Mouse (Mus musculus) CH12.LX (cell line): Measurements from ENCODE around the gene Cgrrf1. TPM values are rescaled to one million over a fixed set of nuclear protein-coding genes. Genes with fewer than 3 reads are reported as not detected.

Source experiments
- DNase-seq: peaks from one replicate; pipeline ENCODE4 v3.0.0-alpha.2; 2013; ENCODE audit errors: extremely low read depth
- H3K27ac ChIP-seq: 2 replicates; pipeline ENCODE4 v1.5.1; 2012; ENCODE audit warnings: low read depth, mild to moderate bottlenecking, control low read depth, moderate library complexity; ENCODE audit not compliant: insufficient read depth
- H3K27me3 ChIP-seq: replicated peaks from 2 replicates; pipeline ENCODE3; 2012; ENCODE audit warnings: inconsistent platforms
- H3K36me3 ChIP-seq, 2 experiments: replicated peaks in 1 of 2; 2 replicates each; pipeline versions ENCODE3 to v1.6.1; 2012; ENCODE audit warnings: inconsistent platforms in 1 of 2, low read length in 1 of 2, mild to moderate bottlenecking in 1 of 2, mixed read lengths in 1 of 2, moderate library complexity in 1 of 2; ENCODE audit not compliant: control insufficient read depth in 1 of 2, insufficient read depth in 1 of 2
- H3K4me1 ChIP-seq, 2 experiments: 2 replicates each; pipeline ENCODE4 v1.6.1; 2012; ENCODE audit warnings: inconsistent platforms in 1 of 2, moderate library complexity in 1 of 2; ENCODE audit not compliant: insufficient read depth in 2 of 2, control insufficient read depth in 1 of 2
- H3K4me2 ChIP-seq: 2 replicates; pipeline ENCODE4 v1.6.1; 2012; ENCODE audit warnings: low read depth, mild to moderate bottlenecking, control low read depth; ENCODE audit not compliant: poor library complexity, insufficient read depth, severe bottlenecking
- H3K4me3 ChIP-seq, 3 experiments: fragments of 150-350 bp in 1 of 3; sonication (generic) in 1 of 3; replicated peaks in 1 of 3; 2 replicates each; pipeline versions ENCODE3 to v1.5.1; 2011 to 2012; ENCODE audit warnings: low read depth in 2 of 3, low read length in 2 of 3, mild to moderate bottlenecking in 2 of 3, moderate library complexity in 2 of 3, control low read depth in 1 of 3, improper control_type of control experiment in 1 of 3, inconsistent platforms in 1 of 3, mixed read lengths in 1 of 3; ENCODE audit not compliant: poor library complexity in 1 of 3
- H3K79me2 ChIP-seq: replicated peaks from 2 replicates; pipeline ENCODE4 v1.6.1; 2012; ENCODE audit warnings: mild to moderate bottlenecking, moderate library complexity; ENCODE audit not compliant: control insufficient read depth, poor library complexity, insufficient read depth, severe bottlenecking; ENCODE audit errors: extremely low read depth
- H3K9ac ChIP-seq: 2 replicates; pipeline ENCODE4 v1.6.1; 2012; ENCODE audit warnings: low read depth, mild to moderate bottlenecking, control low read depth, moderate library complexity; ENCODE audit not compliant: insufficient read depth
- H3K9me3 ChIP-seq: replicated peaks from 2 replicates; pipeline ENCODE3; 2012; ENCODE audit warnings: low read length, inconsistent platforms, mixed read lengths
- CHD2 ChIP-seq: IDR thresholded peaks from 2 replicates; pipeline ENCODE4 v1.6.1; 2011; ENCODE audit warnings: low read length, improper control_type of control experiment
- E2F4 ChIP-seq: IDR thresholded peaks from 2 replicates; pipeline ENCODE4 v1.6.1; 2011; ENCODE audit warnings: low read depth, low read length, improper control_type of control experiment; ENCODE audit not compliant: insufficient replicate concordance
- ELF1 ChIP-seq: IDR thresholded peaks from 2 replicates; pipeline ENCODE4 v1.6.1; 2014; ENCODE audit warnings: low read depth, mild to moderate bottlenecking, inconsistent platforms, low read length, improper control_type of control experiment
- EP300 ChIP-seq: IDR thresholded peaks from 2 replicates; pipeline ENCODE4 v1.6.1; 2011; ENCODE audit warnings: low read length, improper control_type of control experiment
- ETS1 ChIP-seq: conservative IDR thresholded peaks from 2 replicates; pipeline ENCODE4 v1.6.1; 2012; ENCODE audit warnings: low read depth, mild to moderate bottlenecking, inconsistent platforms, low read length, improper control_type of control experiment, moderate library complexity
- GABPA ChIP-seq: IDR thresholded peaks from 2 replicates; pipeline ENCODE4 v1.6.1; 2012; ENCODE audit warnings: low read depth, low read length, improper control_type of control experiment, inconsistent platforms; ENCODE audit not compliant: insufficient replicate concordance
- HCFC1 ChIP-seq: IDR thresholded peaks from 2 replicates; pipeline ENCODE4 v1.6.1; 2012; ENCODE audit warnings: low read depth, mild to moderate bottlenecking, inconsistent platforms, low read length, improper control_type of control experiment
- JUN ChIP-seq: IDR thresholded peaks from 2 replicates; pipeline ENCODE4 v1.6.1; 2011; ENCODE audit warnings: low read depth, mild to moderate bottlenecking, low read length, improper control_type of control experiment, moderate library complexity; ENCODE audit not compliant: insufficient read depth
- KAT2A ChIP-seq: IDR thresholded peaks from 2 replicates; pipeline ENCODE4 v1.6.1; 2012; ENCODE audit warnings: low read length, improper control_type of control experiment, inconsistent platforms; ENCODE audit not compliant: insufficient replicate concordance
- MAFK ChIP-seq: IDR thresholded peaks from 2 replicates; pipeline ENCODE4 v1.6.1; 2011; ENCODE audit warnings: low read length, improper control_type of control experiment; ENCODE audit not compliant: insufficient replicate concordance
- MAX ChIP-seq: IDR thresholded peaks from 2 replicates; pipeline ENCODE4 v1.6.1; 2011; ENCODE audit warnings: low read length, improper control_type of control experiment
- MAZ ChIP-seq: IDR thresholded peaks from 2 replicates; pipeline ENCODE4 v1.6.1; 2012; ENCODE audit warnings: low read depth, mild to moderate bottlenecking, inconsistent platforms, low read length, improper control_type of control experiment, moderate library complexity
- MEF2A ChIP-seq: IDR thresholded peaks from 2 replicates; pipeline ENCODE4 v1.6.1; 2014; ENCODE audit warnings: low read depth, mild to moderate bottlenecking, inconsistent platforms, low read length, improper control_type of control experiment, borderline replicate concordance
- NELFE ChIP-seq: IDR thresholded peaks from 2 replicates; pipeline ENCODE4 v1.6.1; 2011; ENCODE audit warnings: low read depth, low read length, improper control_type of control experiment
- PAX5 ChIP-seq: IDR thresholded peaks from 2 replicates; pipeline ENCODE4 v1.6.1; 2012; ENCODE audit warnings: low read length, inconsistent platforms, mixed read lengths
- POLR2AphosphoS2 ChIP-seq: IDR thresholded peaks from 2 replicates; pipeline ENCODE4 v1.6.1; 2011; ENCODE audit warnings: low read depth, low read length, improper control_type of control experiment
- SIN3A ChIP-seq: IDR thresholded peaks from 2 replicates; pipeline ENCODE4 v1.6.1; 2012; ENCODE audit warnings: low read length, improper control_type of control experiment, inconsistent platforms
- SMC3 ChIP-seq: IDR thresholded peaks from 2 replicates; pipeline ENCODE4 v1.6.1; 2011; ENCODE audit warnings: low read depth, low read length, improper control_type of control experiment
- TBP ChIP-seq: conservative IDR thresholded peaks from 2 replicates; pipeline ENCODE4 v1.6.1; 2011; ENCODE audit warnings: low read depth, low read length, improper control_type of control experiment
- TCF12 ChIP-seq: IDR thresholded peaks from 2 replicates; pipeline ENCODE4 v1.6.1; 2014; ENCODE audit warnings: low read depth, mild to moderate bottlenecking, inconsistent platforms, low read length, improper control_type of control experiment
- UBTF ChIP-seq: IDR thresholded peaks from 2 replicates; pipeline ENCODE4 v1.6.1; 2012; ENCODE audit warnings: low read depth, mild to moderate bottlenecking, inconsistent platforms, low read length, improper control_type of control experiment, moderate library complexity
- USF1 ChIP-seq: IDR thresholded peaks from 2 replicates; pipeline ENCODE4 v1.6.1; 2014; ENCODE audit warnings: low read depth, mild to moderate bottlenecking, inconsistent platforms, low read length, improper control_type of control experiment
- ZC3H11A ChIP-seq: IDR thresholded peaks from 2 replicates; pipeline ENCODE4 v1.6.1; 2012; ENCODE audit warnings: low read depth, mild to moderate bottlenecking, inconsistent platforms, low read length, improper control_type of control experiment
- ZMIZ1 ChIP-seq: IDR thresholded peaks from 2 replicates; pipeline ENCODE4 v1.6.1; 2012; ENCODE audit warnings: low read depth, mild to moderate bottlenecking, inconsistent platforms, low read length, improper control_type of control experiment
- ZNF384 ChIP-seq: IDR thresholded peaks from 2 replicates; pipeline ENCODE4 v1.6.1; 2012; ENCODE audit warnings: low read depth, low read length, improper control_type of control experiment, inconsistent platforms
- dilution Hi-C: fragments of 300-500 bp; cut with MboI; formaldehyde crosslinking; loops from 2 replicates; pipeline ENCODE4 v1.14.3; 2020; ENCODE audit warnings: low sequenced_read_pairs; ENCODE audit not compliant: extremely low pct_unique_long_range_greater_than_20kb, extremely low pct_ligation_motif_present
- in situ Hi-C: fragments of 300-500 bp; cut with MboI; formaldehyde crosslinking; loops from 3 replicates; pipeline ENCODE4 v1.14.3; 2019; ENCODE audit warnings: low sequenced_read_pairs, low pct_ligation_motif_present, low pct_unique_long_range_greater_than_20kb, mixed read lengths
- polyA plus RNA-seq: library from polyadenylated mRNA; unstranded; fragments of >175 nt; gene quantifications from 2 replicates; pipeline ENCODE4 v1.2.1, GENCODE M21; 2012; ENCODE audit warnings: low read depth; ENCODE audit not compliant: insufficient read length
- total RNA-seq, 2 experiments: library from RNA; depleted of rRNA; stranded (reverse); fragments of 300-350 nt in 1 of 2; fragments of >200 nt in 1 of 2; gene quantifications; 2 replicates each; pipeline ENCODE4 v1.2.3; 2012 to 2014

The Cgrrf1 gene
- total and polyA plus RNA-seq, 3 experiments, result 9.6 to 17.1 (median 13.1) TPM

DNA sequence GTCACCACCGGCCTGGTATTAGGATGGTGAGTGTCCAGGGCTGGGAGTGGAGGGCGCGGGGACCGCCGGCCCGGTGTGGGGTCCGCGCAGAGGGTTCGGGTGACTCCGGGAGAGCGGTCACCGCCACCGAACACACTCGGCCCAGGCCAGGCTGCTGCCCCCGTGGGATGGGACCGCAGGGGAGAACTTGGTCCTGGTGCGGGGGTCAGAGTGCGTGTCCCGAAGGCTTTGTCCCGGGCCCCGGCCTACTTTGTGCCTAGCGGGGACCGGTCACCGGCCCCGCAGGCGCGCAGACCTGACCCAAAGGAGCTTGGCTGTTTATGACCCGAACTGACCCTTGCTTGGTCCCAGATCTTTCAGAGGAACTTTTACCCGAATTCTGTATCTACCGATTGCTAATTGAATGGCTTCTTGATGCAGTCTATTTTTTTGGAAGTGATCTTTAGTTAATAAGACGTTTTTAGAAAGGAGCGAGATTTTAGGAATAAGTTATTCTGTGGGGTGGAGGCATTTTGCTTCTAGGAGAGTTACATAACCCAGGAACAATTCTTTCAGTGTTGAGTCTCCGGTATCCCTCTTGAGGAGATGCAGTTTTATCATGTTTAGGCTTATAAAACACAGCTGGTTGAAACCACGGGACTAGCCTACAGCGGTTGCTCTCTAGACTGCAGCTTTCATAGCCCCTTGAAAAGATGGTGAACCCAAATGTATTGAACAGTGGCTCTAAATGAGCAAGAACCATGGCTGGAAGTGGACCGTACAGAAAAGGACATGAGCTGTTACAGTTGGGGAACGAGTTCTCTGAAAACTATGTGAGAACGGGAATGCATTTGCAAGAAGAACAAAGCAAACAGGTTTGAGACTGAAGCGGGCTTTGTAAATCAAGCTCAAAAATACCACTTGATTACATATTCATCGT is 688 bp downstream of the Cgrrf1 start:
- H3K9me3 ChIP-seq, result no peaks in the 10 kb centered on the region
- no peak for TF ChIP-seq E2F4
- 0 out of 2 replicates have a peak, but pooled peaks have one; percentile 8 for TF ChIP-seq ZMIZ1
- TF ChIP-seq, all 38 proteins: peak for 1
- H3K4me1 ChIP-seq, result peaks cover 8 to 19% of the 10 kb centered on the region in 2 experiments
- H3K27me3 ChIP-seq, result peaks cover 2% of the 10 kb centered on the region
- in situ Hi-C loops, result no loop called here
- H3K4me2 ChIP-seq, result peak overlapping the region; percentile 72
- H3K79me2 ChIP-seq, result peaks cover 5% of the 10 kb centered on the region
- no peak for DNase-seq
- peak overlapping the region; percentile 82 to 87 (median 85) for H3K4me3 ChIP-seq
- H3K9ac ChIP-seq, result peak overlapping the region; percentile 53
- peaks cover 4 to 16% of the 10 kb centered on the region in 2 experiments for H3K36me3 ChIP-seq
- dilution Hi-C loops, result no loop called here
- no peak overlapping the region for H3K27ac ChIP-seq

DNA sequence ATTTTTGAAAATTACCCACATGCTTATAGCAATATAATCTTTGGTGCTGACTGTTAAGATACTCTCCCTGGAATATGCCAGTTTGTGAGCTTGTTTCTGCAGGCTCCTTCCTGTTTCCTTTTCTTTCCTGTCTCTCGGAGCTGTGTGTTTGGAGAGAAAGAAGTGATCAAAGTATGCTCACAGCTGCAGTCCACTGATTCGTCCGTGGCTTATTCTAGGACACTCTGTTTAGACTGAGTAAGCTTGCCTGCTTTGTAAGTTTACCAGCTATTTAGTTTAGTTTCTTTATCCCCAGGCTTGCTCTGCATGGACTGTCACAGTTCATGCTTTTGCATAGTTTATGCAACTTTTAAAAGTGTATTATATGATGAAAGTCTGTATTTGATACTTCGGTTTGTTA is 7.4 kb downstream of the Cgrrf1 start:
- Histone ChIP-seq H3K27me3 (no peaks in the 10 kb centered on the region), H3K9ac (no peak overlapping the region), H3K36me3 (peaks cover 11 to 29% of the 10 kb centered on the region in 2 experiments), H3K79me2 (no peaks in the 10 kb centered on the region), H3K4me3 (no peak overlapping the region), H3K4me2 (no peak overlapping the region), H3K27ac (no peak overlapping the region), H3K4me1 (peaks cover 2 to 12% of the 10 kb centered on the region in 2 experiments; a peak in 2 of 4 replicates), H3K9me3 (peaks cover 2% of the 10 kb centered on the region)
- no peak for TF ChIP-seq MAZ
- no peak for TF ChIP-seq SMC3
- no peak for TF ChIP-seq ETS1
- no peak for TF ChIP-seq SIN3A
- TF ChIP-seq KAT2A, result no peak
- TF ChIP-seq EP300, result no peak
- TF ChIP-seq UBTF, result no peak
- no peak for TF ChIP-seq POLR2AphosphoS2
- no peak for TF ChIP-seq ZC3H11A
- in situ Hi-C loops, result no loop called here
- dilution Hi-C loops, result no loop called here
- no peak for DNase-seq

GRCm38 (mm10) chr14:46845706-46846105 is 13.8 kb downstream of the Cgrrf1 start:
- Histone ChIP-seq H3K9ac (no peak overlapping the region), H3K27me3 (no peaks in the 10 kb centered on the region), H3K4me3 (no peak overlapping the region), H3K79me2 (no peaks in the 10 kb centered on the region), H3K36me3 (peaks cover 10 to 38% of the 10 kb centered on the region in 2 experiments), H3K4me2 (no peak overlapping the region), H3K9me3 (no peaks in the 10 kb centered on the region), H3K4me1 (peaks cover 2 to 7% of the 10 kb centered on the region in 2 experiments; a peak in 2 of 4 replicates), H3K27ac (no peak overlapping the region)
- DNase-seq, result no peak
- dilution Hi-C loops (no loop called here), in situ Hi-C loops (no loop called here)
- TF ChIP-seq NELFE (no peak), GABPA (no peak), JUN (no peak), PAX5 (no peak), ETS1 (no peak), MEF2A (no peak), MAX (no peak), ZNF384 (no peak), ELF1 (no peak), MAFK (no peak), UBTF (no peak), TBP (no peak), CHD2 (no peak), TCF12 (no peak), EP300 (no peak), SIN3A (no peak), USF1 (no peak), HCFC1 (no peak)
